Mouse (Mus musculus): ENCODE measurements at regions not wholly inside any gene's neighbourhood (a gene's known extent, or its start where the extent isn't known, plus 50 kb on each side); places are given as distances from the start of the nearest gene placed in this dataset.

DNA sequence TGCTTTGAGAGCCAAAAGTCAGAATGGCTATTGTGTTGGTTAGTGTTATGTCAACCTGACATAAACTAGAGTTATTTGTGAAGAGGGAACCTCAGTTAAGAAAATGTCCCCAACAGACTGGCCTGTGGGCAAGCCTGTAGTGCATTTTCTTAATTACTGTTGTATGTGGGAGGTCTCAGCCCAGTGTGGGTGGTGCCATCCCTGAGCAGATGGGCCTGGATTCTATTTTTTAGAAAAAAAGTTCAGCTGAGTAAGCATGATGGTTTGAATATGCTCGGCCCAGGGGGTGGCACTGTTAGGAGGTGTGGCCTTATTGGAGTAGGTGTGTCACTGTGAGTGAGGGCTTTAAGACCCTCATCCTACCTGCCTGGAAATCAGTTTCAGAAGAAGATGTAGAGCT is 104.0 kb downstream of the Tmem215 start:
- no peaks in the 10 kb centered on the region for H3K79me2 ChIP-seq (replicated peaks; ENCODE audit: control insufficient read depth, extremely low read depth, insufficient read depth, poor library complexity, severe bottlenecking)

GRCm38 (mm10) chr4:40584436-40584835 is 112.5 kb downstream of the Tmem215 start:
- dilution Hi-C loops (cut with MboI; ENCODE audit: extremely low pct_ligation_motif_present, extremely low pct_unique_long_range_greater_than_20kb, low sequenced_read_pairs): no loop called here
- H3K27ac ChIP-seq (ENCODE audit: insufficient read depth, low read depth): no peak overlapping the region
- H3K4me1 ChIP-seq (ENCODE audit: control insufficient read depth in 1 of 2, insufficient read depth in 2 of 2): no peaks in the 10 kb centered on the region
- no peak overlapping the region for H3K4me3 ChIP-seq (replicated peaks in 1 of 3; ENCODE audit: low read depth in 2 of 3, low read length in 2 of 3, poor library complexity in 1 of 3)
- no peaks in the 10 kb centered on the region for H3K9me3 ChIP-seq (replicated peaks; ENCODE audit: low read length)
- H3K79me2 ChIP-seq (replicated peaks; ENCODE audit: control insufficient read depth, extremely low read depth, insufficient read depth, poor library complexity, severe bottlenecking): no peaks in the 10 kb centered on the region
- TF ChIP-seq ZKSCAN1 (IDR thresholded peaks at IDR 0.05; ENCODE audit: borderline replicate concordance, low read depth, low read length): no peak
- H3K27me3 ChIP-seq (replicated peaks): no peaks in the 10 kb centered on the region
- DNase-seq (ENCODE audit: extremely low read depth): no peak
- no peaks in the 10 kb centered on the region for H3K36me3 ChIP-seq (replicated peaks in 1 of 2; ENCODE audit: control insufficient read depth in 1 of 2, insufficient read depth in 1 of 2, low read length in 1 of 2)
- in situ Hi-C loops (cut with MboI; ENCODE audit: low pct_ligation_motif_present, low pct_unique_long_range_greater_than_20kb, low sequenced_read_pairs): no loop called here
- no peak overlapping the region for H3K9ac ChIP-seq (ENCODE audit: insufficient read depth, low read depth)
- H3K4me2 ChIP-seq (ENCODE audit: insufficient read depth, low read depth, poor library complexity, severe bottlenecking): no peak overlapping the region

More for the DNA sequence above, 104.0 kb downstream of the Tmem215 start:
- Histone ChIP-seq H3K4me1 (ENCODE audit: control insufficient read depth in 1 of 2, insufficient read depth in 2 of 2) (peaks cover 3 to 14% of the 10 kb centered on the region in 2 experiments; a peak in 3 of 4 replicates), H3K4me3 (replicated peaks in 1 of 3; ENCODE audit: low read depth in 2 of 3, low read length in 2 of 3, poor library complexity in 1 of 3) (no peak overlapping the region), H3K9me3 (replicated peaks; ENCODE audit: low read length) (no peaks in the 10 kb centered on the region), H3K27ac (ENCODE audit: insufficient read depth, low read depth) (no peak overlapping the region), H3K4me2 (ENCODE audit: insufficient read depth, low read depth, poor library complexity, severe bottlenecking) (no peak overlapping the region), H3K27me3 (replicated peaks) (no peaks in the 10 kb centered on the region), H3K36me3 (replicated peaks in 1 of 2; ENCODE audit: control insufficient read depth in 1 of 2, insufficient read depth in 1 of 2, low read length in 1 of 2) (no peaks in the 10 kb centered on the region), H3K9ac (ENCODE audit: insufficient read depth, low read depth) (no peak overlapping the region)
- TF ChIP-seq UBTF (IDR thresholded peaks at IDR 0.05; ENCODE audit: low read depth, low read length): no peak
- no peak for TF ChIP-seq EP300 (IDR thresholded peaks at IDR 0.05; ENCODE audit: low read length)
- no peak for TF ChIP-seq MAX (IDR thresholded peaks at IDR 0.05; ENCODE audit: low read length)
- no peak for TF ChIP-seq E2F4 (IDR thresholded peaks at IDR 0.05; ENCODE audit: insufficient replicate concordance, low read depth, low read length)
- no peak for TF ChIP-seq JUN (IDR thresholded peaks at IDR 0.05; ENCODE audit: insufficient read depth, low read depth, low read length)
- in situ Hi-C loops (cut with MboI; ENCODE audit: low pct_ligation_motif_present, low pct_unique_long_range_greater_than_20kb, low sequenced_read_pairs): no loop called here
- dilution Hi-C loops (cut with MboI; ENCODE audit: extremely low pct_ligation_motif_present, extremely low pct_unique_long_range_greater_than_20kb, low sequenced_read_pairs): no loop called here
- DNase-seq (ENCODE audit: extremely low read depth): no peak

DNA sequence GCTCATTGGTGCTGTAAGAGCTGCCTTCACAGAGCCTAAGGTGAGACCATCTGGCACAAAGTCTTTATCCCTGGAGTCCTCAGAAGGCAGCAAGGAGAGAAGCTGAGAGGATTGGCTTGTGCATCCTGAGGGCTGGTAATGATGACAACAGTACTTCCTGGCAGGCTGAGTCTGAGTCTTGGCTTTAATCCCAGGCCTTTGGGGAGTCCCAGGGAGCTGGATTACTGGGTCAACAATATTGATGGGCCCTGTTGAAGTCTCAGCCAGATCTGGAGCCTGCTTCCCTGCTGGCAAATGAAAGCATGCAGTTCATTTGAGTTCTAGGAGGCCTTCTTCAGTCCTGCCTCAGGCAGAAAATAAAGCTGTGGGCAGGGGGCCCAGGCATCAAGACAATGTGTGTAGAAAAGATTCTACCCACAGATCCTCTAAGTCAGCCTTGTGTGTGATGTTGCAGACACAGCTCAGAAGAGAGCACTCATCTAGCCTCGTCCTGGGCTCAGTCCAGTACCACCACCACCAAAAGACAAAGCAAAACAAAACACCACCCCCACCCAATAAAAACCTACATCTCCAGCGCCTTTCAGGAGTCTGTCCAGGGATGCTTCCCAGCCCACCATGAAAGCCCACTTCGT is 113.1 kb downstream of the Tmem215 start:
- Histone ChIP-seq H3K79me2 (replicated peaks; ENCODE audit: control insufficient read depth, extremely low read depth, insufficient read depth, poor library complexity, severe bottlenecking) (no peaks in the 10 kb centered on the region), H3K4me2 (ENCODE audit: insufficient read depth, low read depth, poor library complexity, severe bottlenecking) (no peak overlapping the region), H3K9me3 (replicated peaks; ENCODE audit: low read length) (no peaks in the 10 kb centered on the region), H3K9ac (ENCODE audit: insufficient read depth, low read depth) (no peak overlapping the region), H3K4me3 (replicated peaks in 1 of 3; ENCODE audit: low read depth in 2 of 3, low read length in 2 of 3, poor library complexity in 1 of 3) (no peak overlapping the region), H3K4me1 (ENCODE audit: control insufficient read depth in 1 of 2, insufficient read depth in 2 of 2) (no peaks in the 10 kb centered on the region), H3K27me3 (replicated peaks) (no peaks in the 10 kb centered on the region), H3K36me3 (replicated peaks in 1 of 2; ENCODE audit: control insufficient read depth in 1 of 2, insufficient read depth in 1 of 2, low read length in 1 of 2) (no peaks in the 10 kb centered on the region), H3K27ac (ENCODE audit: insufficient read depth, low read depth) (no peak overlapping the region)
- no peak for TF ChIP-seq SIN3A (IDR thresholded peaks at IDR 0.05; ENCODE audit: low read length)
- no peak for TF ChIP-seq MAZ (IDR thresholded peaks at IDR 0.05; ENCODE audit: low read depth, low read length)
- no peak for TF ChIP-seq CHD1 (IDR thresholded peaks at IDR 0.05; ENCODE audit: low read depth, low read length)
- no peak for TF ChIP-seq USF1 (IDR thresholded peaks at IDR 0.05; ENCODE audit: low read depth, low read length)
- TF ChIP-seq IRF4 (IDR thresholded peaks at IDR 0.05; ENCODE audit: low read depth, low read length): no peak
- no peak for TF ChIP-seq USF2 (conservative IDR thresholded peaks at IDR 0.05; ENCODE audit: low read depth, low read length)
- no peak for TF ChIP-seq E2F4 (IDR thresholded peaks at IDR 0.05; ENCODE audit: insufficient replicate concordance, low read depth, low read length)
- dilution Hi-C loops (cut with MboI; ENCODE audit: extremely low pct_ligation_motif_present, extremely low pct_unique_long_range_greater_than_20kb, low sequenced_read_pairs) (no loop called here), in situ Hi-C loops (cut with MboI; ENCODE audit: low pct_ligation_motif_present, low pct_unique_long_range_greater_than_20kb, low sequenced_read_pairs) (no loop called here)
- DNase-seq (ENCODE audit: extremely low read depth): no peak
